Mouse (Mus musculus): ENCODE measurements around the gene Lyve1. TPM values are rescaled to one million over a fixed set of nuclear protein-coding genes. Genes with fewer than 3 reads are reported as not detected.
A peak's percentile ranks its signal among the peaks of the same experiment; 100 is the strongest.
"Not testable (repeated sequence)": the region's sequence is repeated elsewhere in the genome, so short reads cannot be mapped to it uniquely, and the experiment has no call there.

The Lyve1 gene
- 9.2 and 11.5 TPM in 2 replicates for polyA plus RNA-seq (2015; fragmentation: Nextera tagmentation; extraction: Ambion mirVana)

DNA sequence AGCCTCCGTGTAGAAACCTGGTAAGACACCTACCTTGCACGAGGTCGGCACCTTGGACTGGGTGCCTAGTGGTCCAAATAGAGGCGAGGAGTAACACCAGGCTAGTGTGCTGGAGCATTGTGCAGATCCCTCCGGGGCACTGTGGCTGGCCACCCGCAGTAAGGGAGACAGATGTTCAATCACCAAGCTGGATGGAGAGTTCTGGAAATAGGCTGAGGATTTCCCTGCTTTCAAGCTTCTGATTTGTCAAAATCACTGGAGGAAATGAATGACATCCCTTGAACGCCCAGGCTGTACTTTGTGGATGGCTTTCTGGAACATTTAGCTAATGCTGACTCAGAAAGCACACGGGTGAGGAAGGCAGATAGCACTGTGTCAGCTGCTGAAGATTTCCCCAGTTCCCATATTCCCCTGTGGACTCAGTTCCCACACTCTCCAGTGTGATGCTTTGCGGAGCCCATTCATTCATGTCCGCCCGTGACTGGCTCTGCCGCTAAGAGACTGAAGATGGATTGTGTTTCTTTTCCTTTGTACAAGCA lies at the start of gene Lyve1:
Gene Lyve1, minus strand, starts transcription at position 489 of the 539 bp plus-strand sequence.
- TF ChIP-seq CTCF (IDR thresholded peaks at IDR 0.05; ENCODE audit: low read depth) (no peak), EP300 (optimal IDR thresholded peaks at IDR 0.05) (no peak)
- H3K27ac ChIP-seq (replicated peaks): no peak within 1 kb of the TSS
- H3K27me3 ChIP-seq (ENCODE audit: control insufficient read depth, insufficient read depth, low read length): no peaks in the 10 kb centered on the region
- H3K9me3 ChIP-seq (ENCODE audit: control insufficient read depth, low read length): no peaks in the 10 kb centered on the region
- ATAC-seq (ENCODE audit: low FRiP score, low TSS enrichment): no peak
- no peak within 1 kb of the TSS for H3K9ac ChIP-seq (ENCODE audit: low read length)
- H3K4me2 ChIP-seq (replicated peaks; ENCODE audit: low read depth): no peak within 1 kb of the TSS
- no peak within 1 kb of the TSS for H3K4me3 ChIP-seq (ENCODE audit: low read depth, low read length)
- no peak for DNase-seq (ENCODE audit: low spot score)
- 64% methylated on average over 12 of the region's 12 CpGs for WGBS
- no peaks in the 10 kb centered on the region for H3K36me3 ChIP-seq (ENCODE audit: control insufficient read depth, insufficient read depth, low read length)
- H3K4me1 ChIP-seq (replicated peaks; ENCODE audit: control insufficient read depth, insufficient read depth): no peaks in the 10 kb centered on the region; the same call in 1 of the 2 replicates

- no peak for ATAC-seq (ENCODE audit: low FRiP score, low TSS enrichment)
- TF ChIP-seq EP300 (optimal IDR thresholded peaks at IDR 0.05) (no peak), CTCF (IDR thresholded peaks at IDR 0.05; ENCODE audit: low read depth) (no peak)
- no peaks in the 10 kb centered on the region; the same call in 1 of the 2 replicates for H3K36me3 ChIP-seq (ENCODE audit: control insufficient read depth, insufficient read depth, low read length)
- no peaks in the 10 kb centered on the region for H3K4me1 ChIP-seq (replicated peaks; ENCODE audit: control insufficient read depth, insufficient read depth)
- 56% methylated on average over 8 of the region's 8 CpGs for WGBS
- DNase-seq (ENCODE audit: low spot score): no peak
- H3K27ac ChIP-seq (replicated peaks): no peak overlapping the region
- H3K4me3 ChIP-seq (ENCODE audit: low read depth, low read length): no peak overlapping the region
- H3K9me3 ChIP-seq (ENCODE audit: control insufficient read depth, low read length): no peaks in the 10 kb centered on the region
- no peak overlapping the region for H3K9ac ChIP-seq (ENCODE audit: low read length)
- H3K27me3 ChIP-seq (ENCODE audit: control insufficient read depth, insufficient read depth, low read length): no peaks in the 10 kb centered on the region
- no peak overlapping the region for H3K4me2 ChIP-seq (replicated peaks; ENCODE audit: low read depth)
These were observed 45.4 kb upstream of the Lyve1 start for GRCm38 (mm10) chr7:110908209-110909144.

DNA sequence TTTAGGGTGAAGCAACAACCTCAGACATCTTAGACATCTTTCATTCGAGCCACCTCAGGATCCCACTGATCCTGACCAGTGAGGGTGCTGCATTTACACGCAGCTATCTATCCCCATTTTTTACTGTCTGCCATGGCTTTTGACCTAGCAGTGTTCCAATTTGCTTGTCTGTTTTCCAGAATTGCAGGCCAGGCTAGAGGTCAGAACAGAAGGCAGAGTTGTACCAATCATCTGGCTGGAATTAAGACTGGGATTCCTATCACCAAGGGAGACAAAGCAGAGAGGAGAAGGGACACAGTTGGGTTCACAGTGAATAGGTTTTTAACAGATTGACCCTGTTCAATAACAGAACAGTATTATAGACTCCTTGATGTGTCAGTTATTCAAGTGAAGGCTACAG lies 43.5 kb upstream of the Lyve1 start:
- TF ChIP-seq EP300 (optimal IDR thresholded peaks at IDR 0.05) (no peak), CTCF (IDR thresholded peaks at IDR 0.05; ENCODE audit: low read depth) (no peak)
- no peak overlapping the region for H3K27ac ChIP-seq (replicated peaks)
- DNase-seq (ENCODE audit: low spot score): no peak
- no peak overlapping the region for H3K4me2 ChIP-seq (replicated peaks; ENCODE audit: low read depth)
- H3K9me3 ChIP-seq (ENCODE audit: control insufficient read depth, low read length): no peaks in the 10 kb centered on the region
- H3K9ac ChIP-seq (ENCODE audit: low read length): no peak overlapping the region
- H3K4me3 ChIP-seq (ENCODE audit: low read depth, low read length): no peak overlapping the region
- H3K4me1 ChIP-seq (replicated peaks; ENCODE audit: control insufficient read depth, insufficient read depth): no peaks in the 10 kb centered on the region
- 88% methylated on average over 2 of the region's 2 CpGs for WGBS
- no peaks in the 10 kb centered on the region; the same call in 1 of the 2 replicates for H3K36me3 ChIP-seq (ENCODE audit: control insufficient read depth, insufficient read depth, low read length)
- H3K27me3 ChIP-seq (ENCODE audit: control insufficient read depth, insufficient read depth, low read length): no peaks in the 10 kb centered on the region
- ATAC-seq (ENCODE audit: low FRiP score, low TSS enrichment): no peak

DNA sequence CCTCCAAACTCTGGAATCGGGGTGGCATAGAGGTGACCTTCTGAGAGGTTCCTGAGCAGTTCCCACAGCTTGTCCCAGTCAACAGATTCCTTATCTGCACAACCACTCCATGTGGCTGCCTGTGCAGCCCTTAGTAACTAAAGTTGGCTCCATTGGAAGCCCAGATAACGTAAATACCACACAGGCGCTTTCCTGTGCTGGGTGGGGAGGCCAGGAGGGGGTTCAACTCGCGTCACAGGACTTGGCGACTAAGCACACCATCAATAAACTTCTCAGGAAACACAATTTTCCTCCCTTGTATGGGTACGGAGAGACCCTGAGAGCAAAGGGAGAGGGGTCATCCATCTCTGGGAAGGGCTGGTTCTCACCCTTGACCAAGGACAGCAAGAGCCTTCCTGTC lies 40.2 kb upstream of the Lyve1 start:
- 54% methylated on average over 7 of the region's 7 CpGs for WGBS
- DNase-seq (ENCODE audit: low spot score): no peak
- peak; percentile 48; the same call in 1 of the 2 replicates for ATAC-seq (ENCODE audit: low FRiP score, low TSS enrichment)
- no peak overlapping the region for H3K27ac ChIP-seq (replicated peaks)
- no peaks in the 10 kb centered on the region; the same call in 1 of the 2 replicates for H3K36me3 ChIP-seq (ENCODE audit: control insufficient read depth, insufficient read depth, low read length)
- H3K4me2 ChIP-seq (replicated peaks; ENCODE audit: low read depth): no peak overlapping the region
- H3K9me3 ChIP-seq (ENCODE audit: control insufficient read depth, low read length): no peaks in the 10 kb centered on the region
- H3K4me3 ChIP-seq (ENCODE audit: low read depth, low read length): no peak overlapping the region
- H3K9ac ChIP-seq (ENCODE audit: low read length): no peak overlapping the region
- no peaks in the 10 kb centered on the region for H3K27me3 ChIP-seq (ENCODE audit: control insufficient read depth, insufficient read depth, low read length)
- TF ChIP-seq CTCF (IDR thresholded peaks at IDR 0.05; ENCODE audit: low read depth) (no peak), EP300 (optimal IDR thresholded peaks at IDR 0.05) (no peak)
- H3K4me1 ChIP-seq (replicated peaks; ENCODE audit: control insufficient read depth, insufficient read depth): no peaks in the 10 kb centered on the region

GRCm38 (mm10) chr7:110897202-110897601 lies 34.2 kb upstream of the Lyve1 start:
- DNase-seq (ENCODE audit: low spot score): no peak
- no peak for TF ChIP-seq CTCF (IDR thresholded peaks at IDR 0.05; ENCODE audit: low read depth)
- no peak for TF ChIP-seq EP300 (optimal IDR thresholded peaks at IDR 0.05)

GRCm38 (mm10) chr7:110896453-110896852 lies 33.4 kb upstream of the Lyve1 start:
- Histone ChIP-seq H3K36me3 (ENCODE audit: control insufficient read depth, insufficient read depth, low read length) (no peaks in the 10 kb centered on the region), H3K4me2 (replicated peaks; ENCODE audit: low read depth) (no peak overlapping the region), H3K27me3 (ENCODE audit: control insufficient read depth, insufficient read depth, low read length) (no peaks in the 10 kb centered on the region), H3K4me3 (ENCODE audit: low read depth, low read length) (no peak overlapping the region), H3K9ac (ENCODE audit: low read length) (no peak overlapping the region), H3K9me3 (ENCODE audit: control insufficient read depth, low read length) (no peaks in the 10 kb centered on the region), H3K4me1 (replicated peaks; ENCODE audit: control insufficient read depth, insufficient read depth) (no peaks in the 10 kb centered on the region; the same call in 1 of the 2 replicates), H3K27ac (replicated peaks) (no peak overlapping the region)
- ATAC-seq (ENCODE audit: low FRiP score, low TSS enrichment): no peak
- TF ChIP-seq EP300 (optimal IDR thresholded peaks at IDR 0.05): no peak
- TF ChIP-seq CTCF (IDR thresholded peaks at IDR 0.05; ENCODE audit: low read depth): no peak
- no peak for DNase-seq (ENCODE audit: low spot score)
- WGBS: 92% methylated on average over 7 of the region's 7 CpGs

More at GRCm38 (mm10) chr7:110897202-110897601, 34.2 kb upstream of the Lyve1 start:
- no peak overlapping the region for H3K9ac ChIP-seq (ENCODE audit: low read length)
- H3K27ac ChIP-seq (replicated peaks): no peak overlapping the region
- no peaks in the 10 kb centered on the region for H3K9me3 ChIP-seq (ENCODE audit: control insufficient read depth, low read length)
- no peak overlapping the region for H3K4me3 ChIP-seq (ENCODE audit: low read depth, low read length)
- no peak overlapping the region for H3K4me2 ChIP-seq (replicated peaks; ENCODE audit: low read depth)
- ATAC-seq (ENCODE audit: low FRiP score, low TSS enrichment): no peak
- no peaks in the 10 kb centered on the region for H3K36me3 ChIP-seq (ENCODE audit: control insufficient read depth, insufficient read depth, low read length)
- 90% methylated on average over 8 of the region's 8 CpGs for WGBS
- H3K4me1 ChIP-seq (replicated peaks; ENCODE audit: control insufficient read depth, insufficient read depth): no peaks in the 10 kb centered on the region; the same call in 1 of the 2 replicates
- H3K27me3 ChIP-seq (ENCODE audit: control insufficient read depth, insufficient read depth, low read length): no peaks in the 10 kb centered on the region

DNA sequence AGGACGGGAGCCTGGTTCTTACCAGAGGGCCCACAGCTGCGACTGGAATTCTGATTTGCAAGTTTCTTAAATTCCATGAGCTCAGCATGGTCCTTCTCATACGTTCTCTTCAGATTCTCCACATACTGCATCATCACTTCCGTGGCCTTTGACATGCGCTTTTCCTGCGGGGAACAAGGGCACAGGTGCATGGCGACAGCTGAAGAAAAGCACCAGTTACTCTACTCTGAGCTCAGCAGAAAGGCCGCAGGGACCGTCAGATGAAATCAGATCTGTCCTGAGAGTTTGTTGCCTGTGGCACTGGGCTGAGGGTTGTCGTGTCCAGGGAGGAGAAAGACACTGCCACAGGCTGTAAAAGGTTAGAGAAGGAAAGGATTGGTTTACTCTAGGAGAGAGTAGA lies 32.7 kb upstream of the Lyve1 start:
- H3K9ac ChIP-seq (ENCODE audit: low read length); H3K4me2 ChIP-seq (replicated peaks; ENCODE audit: low read depth); H3K9me3 ChIP-seq (ENCODE audit: control insufficient read depth, low read length); H3K27me3 ChIP-seq (ENCODE audit: control insufficient read depth, insufficient read depth, low read length); H3K4me3 ChIP-seq (ENCODE audit: low read depth, low read length); H3K4me1 ChIP-seq (replicated peaks; ENCODE audit: control insufficient read depth, insufficient read depth); DNase-seq (ENCODE audit: low spot score); ATAC-seq (ENCODE audit: low FRiP score, low TSS enrichment); H3K27ac ChIP-seq (replicated peaks); H3K36me3 ChIP-seq (ENCODE audit: control insufficient read depth, insufficient read depth, low read length): not testable (repeated sequence)
- 82% methylated on average over 10 of the region's 10 CpGs for WGBS

Measured in stomach, postnatal 0 days (tissue).